Mouse (Mus musculus): ENCODE results near the gene Nbas. TPM values are rescaled to one million over a fixed set of nuclear protein-coding genes. Genes with fewer than 3 reads are reported as not detected.

Nbas gene
- polyA plus RNA-seq, 1 experiment from 2014 or later: 23.6 TPM

GRCm38 (mm10) chr12:13474881-13475280 lies 205.9 kb downstream of the Nbas start:
- Histone ChIP-seq H3K27me3 (replicated peaks; ENCODE audit: control insufficient read depth, insufficient read depth, low read length) (no peaks in the 10 kb centered on the region), H3K9ac (ENCODE audit: low read length) (no peak overlapping the region)
- WGBS: 89% methylated on average over 2 of the region's 2 CpGs

GRCm38 (mm10) chr12:13479163-13479562 lies 210.2 kb downstream of the Nbas start:
- DNase-seq (ENCODE audit: low spot score) (no peak), ATAC-seq (replicated peaks; ENCODE audit: low FRiP score, low TSS enrichment, low read depth) (no peak)
- no peak overlapping the region for H3K9ac ChIP-seq (ENCODE audit: low read length)
- no peak overlapping the region for H3K4me2 ChIP-seq (ENCODE audit: low read length)
- H3K4me3 ChIP-seq (ENCODE audit: low read depth, low read length): no peak overlapping the region
- peaks cover 6% of the 10 kb centered on the region; the same call in 1 of the 2 replicates for H3K36me3 ChIP-seq (ENCODE audit: control insufficient read depth, insufficient read depth, low read length)
- WGBS: 79% methylated on average over 7 of the region's 7 CpGs
- no peak overlapping the region for H3K27ac ChIP-seq (ENCODE audit: low read depth)
- H3K27me3 ChIP-seq (replicated peaks; ENCODE audit: control insufficient read depth, insufficient read depth, low read length): no peaks in the 10 kb centered on the region
- no peaks in the 10 kb centered on the region for H3K4me1 ChIP-seq (replicated peaks; ENCODE audit: control insufficient read depth, insufficient read depth, low read length)
- no peaks in the 10 kb centered on the region for H3K9me3 ChIP-seq (ENCODE audit: control insufficient read depth, low read length)

More at GRCm38 (mm10) chr12:13474881-13475280, 205.9 kb downstream of the Nbas start:
- no peak for DNase-seq (ENCODE audit: low spot score)
- no peak overlapping the region for H3K4me2 ChIP-seq (ENCODE audit: low read length)
- H3K36me3 ChIP-seq (ENCODE audit: control insufficient read depth, insufficient read depth, low read length): peaks cover 12% of the 10 kb centered on the region; the same call in 1 of the 2 replicates
- H3K4me1 ChIP-seq (replicated peaks; ENCODE audit: control insufficient read depth, insufficient read depth, low read length): no peaks in the 10 kb centered on the region
- no peak overlapping the region for H3K4me3 ChIP-seq (ENCODE audit: low read depth, low read length)
- H3K27ac ChIP-seq (ENCODE audit: low read depth): no peak overlapping the region
- no peaks in the 10 kb centered on the region for H3K9me3 ChIP-seq (ENCODE audit: control insufficient read depth, low read length)
- ATAC-seq (replicated peaks; ENCODE audit: low FRiP score, low TSS enrichment, low read depth): no peak

DNA sequence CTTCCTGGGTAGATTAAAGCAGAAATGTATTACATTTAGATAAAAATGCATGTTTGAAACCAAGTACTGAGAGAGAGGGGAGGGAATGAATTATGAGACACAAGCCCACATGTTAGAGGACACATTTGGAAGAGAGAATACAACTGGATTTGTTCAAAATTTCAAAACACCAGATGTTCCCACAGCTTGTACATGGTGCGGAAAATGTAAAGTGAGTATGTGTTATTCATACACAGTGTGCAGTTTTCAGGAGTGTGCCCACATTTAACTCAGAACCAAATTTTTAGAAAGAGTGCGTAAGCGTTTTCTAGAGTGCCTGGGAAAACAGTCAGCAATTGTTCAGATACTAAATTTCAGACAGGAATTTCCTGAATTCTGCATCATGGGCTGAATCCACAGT lies 217.3 kb downstream of the Nbas start:
- WGBS: 74% methylated on average over 3 of the region's 3 CpGs
- Histone ChIP-seq H3K36me3 (ENCODE audit: control insufficient read depth, insufficient read depth, low read length) (peaks cover 4% of the 10 kb centered on the region; the same call in 1 of the 2 replicates), H3K27ac (ENCODE audit: low read depth) (no peak overlapping the region), H3K4me2 (ENCODE audit: low read length) (no peak overlapping the region), H3K4me3 (ENCODE audit: low read depth, low read length) (no peak overlapping the region), H3K9me3 (ENCODE audit: control insufficient read depth, low read length) (no peaks in the 10 kb centered on the region), H3K9ac (ENCODE audit: low read length) (no peak overlapping the region), H3K4me1 (replicated peaks; ENCODE audit: control insufficient read depth, insufficient read depth, low read length) (no peaks in the 10 kb centered on the region), H3K27me3 (replicated peaks; ENCODE audit: control insufficient read depth, insufficient read depth, low read length) (no peaks in the 10 kb centered on the region)
- DNase-seq (ENCODE audit: low spot score) (no peak), ATAC-seq (replicated peaks; ENCODE audit: low FRiP score, low TSS enrichment, low read depth) (no peak)

DNA sequence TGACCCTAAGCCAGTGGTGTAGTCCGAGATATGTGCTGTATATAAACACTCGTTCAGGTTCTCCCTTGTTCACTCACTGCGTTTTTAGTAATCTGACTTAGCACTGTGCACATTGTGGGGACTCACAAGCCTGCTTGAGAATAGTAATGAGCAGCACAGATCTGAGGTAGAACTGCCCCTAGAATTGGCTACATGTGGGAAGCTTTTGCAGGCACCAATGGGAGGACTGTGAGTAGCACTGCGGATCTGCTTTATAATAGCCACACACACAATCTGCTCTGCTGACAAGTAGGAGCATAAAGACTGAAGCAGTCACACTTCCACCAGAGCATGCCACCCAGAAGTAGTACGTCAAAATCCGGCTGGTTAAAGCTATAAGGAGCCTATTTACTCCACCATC lies 228.3 kb downstream of the Nbas start:
- H3K27me3 ChIP-seq (replicated peaks; ENCODE audit: control insufficient read depth, insufficient read depth, low read length): no peaks in the 10 kb centered on the region
- H3K9ac ChIP-seq (ENCODE audit: low read length): no peak overlapping the region
- DNase-seq (ENCODE audit: low spot score): no peak
- no peak for ATAC-seq (replicated peaks; ENCODE audit: low FRiP score, low TSS enrichment, low read depth)
- no peak overlapping the region for H3K4me2 ChIP-seq (ENCODE audit: low read length)
- no peak overlapping the region for H3K4me3 ChIP-seq (ENCODE audit: low read depth, low read length)
- H3K36me3 ChIP-seq (ENCODE audit: control insufficient read depth, insufficient read depth, low read length): no peaks in the 10 kb centered on the region
- 80% methylated on average over 6 of the region's 6 CpGs for WGBS
- H3K4me1 ChIP-seq (replicated peaks; ENCODE audit: control insufficient read depth, insufficient read depth, low read length): no peaks in the 10 kb centered on the region
- H3K27ac ChIP-seq (ENCODE audit: low read depth): no peak overlapping the region
- no peaks in the 10 kb centered on the region for H3K9me3 ChIP-seq (ENCODE audit: control insufficient read depth, low read length)

GRCm38 (mm10) chr12:13499237-13499889 lies 230.4 kb downstream of the Nbas start:
- H3K27ac ChIP-seq (ENCODE audit: low read depth): no peak overlapping the region
- DNase-seq (ENCODE audit: low spot score): no peak
- no peaks in the 10 kb centered on the region for H3K27me3 ChIP-seq (replicated peaks; ENCODE audit: control insufficient read depth, insufficient read depth, low read length)
- H3K4me3 ChIP-seq (ENCODE audit: low read depth, low read length): no peak overlapping the region
- no peaks in the 10 kb centered on the region for H3K4me1 ChIP-seq (replicated peaks; ENCODE audit: control insufficient read depth, insufficient read depth, low read length)
- H3K9ac ChIP-seq (ENCODE audit: low read length): no peak overlapping the region
- 84% methylated on average over 10 of the region's 10 CpGs for WGBS
- H3K4me2 ChIP-seq (ENCODE audit: low read length): no peak overlapping the region
- no peaks in the 10 kb centered on the region for H3K9me3 ChIP-seq (ENCODE audit: control insufficient read depth, low read length)
- no peaks in the 10 kb centered on the region for H3K36me3 ChIP-seq (ENCODE audit: control insufficient read depth, insufficient read depth, low read length)
- ATAC-seq (replicated peaks; ENCODE audit: low FRiP score, low TSS enrichment, low read depth): no peak

DNA sequence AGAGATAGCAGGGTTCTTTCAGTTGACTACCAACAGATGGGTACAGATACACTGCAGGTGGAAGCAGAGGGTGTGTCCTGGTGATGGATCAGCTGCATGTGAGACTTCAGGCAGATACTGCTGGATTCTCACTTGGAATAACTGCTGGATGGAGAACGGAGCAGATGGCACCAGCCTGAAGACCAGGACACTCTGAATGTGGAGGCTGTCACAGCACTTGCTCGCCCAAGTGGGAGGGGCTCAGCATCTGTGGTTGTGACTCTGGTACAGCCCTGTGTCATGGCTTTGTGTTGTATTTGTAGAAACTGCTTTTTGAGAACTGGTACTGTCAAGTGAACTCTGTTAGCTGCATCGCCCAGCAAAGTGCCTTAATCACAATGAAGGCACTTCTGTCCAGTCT lies 231.3 kb downstream of the Nbas start:
- Histone ChIP-seq H3K27ac (ENCODE audit: low read depth) (no peak overlapping the region), H3K4me2 (ENCODE audit: low read length) (no peak overlapping the region), H3K4me1 (replicated peaks; ENCODE audit: control insufficient read depth, insufficient read depth, low read length) (no peaks in the 10 kb centered on the region), H3K36me3 (ENCODE audit: control insufficient read depth, insufficient read depth, low read length) (no peaks in the 10 kb centered on the region), H3K4me3 (ENCODE audit: low read depth, low read length) (no peak overlapping the region), H3K27me3 (replicated peaks; ENCODE audit: control insufficient read depth, insufficient read depth, low read length) (no peaks in the 10 kb centered on the region), H3K9ac (ENCODE audit: low read length) (no peak overlapping the region), H3K9me3 (ENCODE audit: control insufficient read depth, low read length) (no peaks in the 10 kb centered on the region)
- 88% methylated on average over 3 of the region's 3 CpGs for WGBS
- ATAC-seq (replicated peaks; ENCODE audit: low FRiP score, low TSS enrichment, low read depth) (no peak), DNase-seq (ENCODE audit: low spot score) (no peak)

GRCm38 (mm10) chr12:13504771-13505444 lies 236.0 kb downstream of the Nbas start:
- Histone ChIP-seq H3K4me1 (replicated peaks; ENCODE audit: control insufficient read depth, insufficient read depth, low read length) (no peaks in the 10 kb centered on the region), H3K4me3 (ENCODE audit: low read depth, low read length) (no peak overlapping the region), H3K27ac (ENCODE audit: low read depth) (no peak overlapping the region), H3K36me3 (ENCODE audit: control insufficient read depth, insufficient read depth, low read length) (no peaks in the 10 kb centered on the region), H3K4me2 (ENCODE audit: low read length) (no peak overlapping the region), H3K9ac (ENCODE audit: low read length) (no peak overlapping the region), H3K9me3 (ENCODE audit: control insufficient read depth, low read length) (no peaks in the 10 kb centered on the region), H3K27me3 (replicated peaks; ENCODE audit: control insufficient read depth, insufficient read depth, low read length) (no peaks in the 10 kb centered on the region)
- ATAC-seq (replicated peaks; ENCODE audit: low FRiP score, low TSS enrichment, low read depth): no peak
- 74% methylated on average over 5 of the region's 5 CpGs for WGBS
- no peak for DNase-seq (ENCODE audit: low spot score)

DNA sequence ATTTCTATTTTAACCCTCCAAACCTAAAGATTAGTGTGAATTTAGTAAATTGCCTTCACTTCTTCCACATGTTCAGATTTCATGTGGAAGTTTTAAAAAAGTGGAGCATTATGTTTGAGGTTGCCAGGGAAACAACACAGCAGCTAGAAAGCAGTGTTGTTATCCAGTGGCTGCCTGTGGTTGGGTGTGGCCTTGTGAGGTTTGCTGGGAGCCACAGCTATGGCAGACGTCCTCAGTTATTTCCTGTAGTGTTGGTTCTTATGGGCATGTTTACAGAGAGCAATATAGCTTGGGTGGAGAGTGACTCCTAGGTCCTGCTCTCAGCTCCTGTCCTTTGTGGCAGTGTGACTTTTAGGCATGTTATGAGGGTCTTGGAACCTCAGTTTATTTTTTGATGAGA lies 249.1 kb downstream of the Nbas start:
- no peaks in the 10 kb centered on the region for H3K4me1 ChIP-seq (replicated peaks; ENCODE audit: control insufficient read depth, insufficient read depth, low read length)
- WGBS: 38% methylated on average over 1 of the region's 1 CpGs
- H3K4me3 ChIP-seq (ENCODE audit: low read depth, low read length): no peak overlapping the region
- DNase-seq (ENCODE audit: low spot score) (no peak), ATAC-seq (replicated peaks; ENCODE audit: low FRiP score, low TSS enrichment, low read depth) (no peak)
- no peaks in the 10 kb centered on the region for H3K27me3 ChIP-seq (replicated peaks; ENCODE audit: control insufficient read depth, insufficient read depth, low read length)
- H3K9ac ChIP-seq (ENCODE audit: low read length): no peak overlapping the region
- H3K4me2 ChIP-seq (ENCODE audit: low read length): no peak overlapping the region
- H3K27ac ChIP-seq (ENCODE audit: low read depth): no peak overlapping the region
- H3K9me3 ChIP-seq (ENCODE audit: control insufficient read depth, low read length): no peaks in the 10 kb centered on the region
- H3K36me3 ChIP-seq (ENCODE audit: control insufficient read depth, insufficient read depth, low read length): peaks cover 23% of the 10 kb centered on the region; the same call in 1 of the 2 replicates

DNA sequence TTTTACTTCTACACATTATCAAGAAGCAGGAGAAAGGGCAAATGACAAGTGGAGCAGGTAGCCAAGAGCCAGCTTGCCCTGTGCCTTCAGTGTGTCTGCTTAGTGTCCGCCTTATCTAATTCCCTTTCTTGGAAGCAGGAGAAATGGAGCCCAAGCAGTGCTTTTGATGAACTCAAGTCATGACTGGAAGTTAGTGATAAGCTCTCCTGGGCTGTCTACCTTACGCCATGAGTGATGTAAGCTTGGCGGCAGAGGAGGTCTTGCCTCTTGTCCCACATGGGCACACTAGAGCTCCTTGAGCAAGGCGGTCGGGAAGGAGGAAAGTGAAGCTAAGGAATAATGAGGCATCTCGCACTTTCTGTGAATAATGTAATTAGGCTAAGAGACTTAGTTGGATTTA lies 250.5 kb downstream of the Nbas start:
- H3K9me3 ChIP-seq (ENCODE audit: control insufficient read depth, low read length): no peaks in the 10 kb centered on the region

More for the DNA sequence above, 250.5 kb downstream of the Nbas start:
- WGBS: 90% methylated on average over 6 of the region's 6 CpGs
- Histone ChIP-seq H3K4me3 (ENCODE audit: low read depth, low read length) (no peak overlapping the region), H3K27ac (ENCODE audit: low read depth) (no peak overlapping the region), H3K4me1 (replicated peaks; ENCODE audit: control insufficient read depth, insufficient read depth, low read length) (no peaks in the 10 kb centered on the region), H3K27me3 (replicated peaks; ENCODE audit: control insufficient read depth, insufficient read depth, low read length) (no peaks in the 10 kb centered on the region), H3K36me3 (ENCODE audit: control insufficient read depth, insufficient read depth, low read length) (peaks cover 23% of the 10 kb centered on the region; the same call in 1 of the 2 replicates), H3K4me2 (ENCODE audit: low read length) (no peak overlapping the region), H3K9ac (ENCODE audit: low read length) (no peak overlapping the region)
- ATAC-seq (replicated peaks; ENCODE audit: low FRiP score, low TSS enrichment, low read depth) (no peak), DNase-seq (ENCODE audit: low spot score) (no peak)

All from intestine, embryonic 14.5 days (tissue).